Mouse (Mus musculus): ENCODE data around the gene Poldip2. TPM values are rescaled to one million over a fixed set of nuclear protein-coding genes. Genes with fewer than 3 reads are reported as not detected.

Gene Poldip2
- polyA plus RNA-seq, 1 experiment from 2014 or later, result 182 TPM

- no peak; the same call in 1 of the 2 replicates for ATAC-seq (ENCODE audit: insufficient number of reproducible peaks, insufficient read depth, low FRiP score, low TSS enrichment, low read depth)
- Histone ChIP-seq H3K4me3 (no peak overlapping the region), H3K9me3 (no peaks in the 10 kb centered on the region), H3K4me1 (no peaks in the 10 kb centered on the region), H3K27me3 (peaks cover 13% of the 10 kb centered on the region), H3K9ac (no peak overlapping the region), H3K4me2 (no peak overlapping the region), H3K36me3 (peaks cover 37% of the 10 kb centered on the region), H3K27ac (no peak overlapping the region)
- whole genome bisulfite sequencing, result 72% methylated on average over 3 of the region's 3 CpGs
Observed at GRCm38 (mm10) chr11:78505430-78505829, 6.6 kb upstream of the Poldip2 start.

GRCm38 (mm10) chr11:78509148-78509547 is 2.8 kb upstream of the Poldip2 start:
- WGBS, result 79% methylated on average over 5 of the region's 5 CpGs

GRCm38 (mm10) chr11:78513106-78513790 is 1.3 kb downstream of the Poldip2 start:
- peak overlapping the region; percentile 77 for H3K4me3 ChIP-seq
- no peaks in the 10 kb centered on the region for H3K9me3 ChIP-seq
- ATAC-seq (ENCODE audit: insufficient number of reproducible peaks, insufficient read depth, low FRiP score, low TSS enrichment, low read depth), result no peak

More at GRCm38 (mm10) chr11:78509148-78509547, 2.8 kb upstream of the Poldip2 start:
- ATAC-seq (ENCODE audit: insufficient number of reproducible peaks, insufficient read depth, low FRiP score, low TSS enrichment, low read depth), result no peak
- Histone ChIP-seq H3K9me3 (no peaks in the 10 kb centered on the region), H3K4me3 (no peak overlapping the region), H3K36me3 (peaks cover 42% of the 10 kb centered on the region), H3K4me1 (peaks cover 19% of the 10 kb centered on the region), H3K9ac (no peak overlapping the region), H3K27me3 (no peaks in the 10 kb centered on the region), H3K27ac (no peak overlapping the region), H3K4me2 (no peak overlapping the region)

GRCm38 (mm10) chr11:78515549-78516325 is 3.7 kb downstream of the Poldip2 start:
- no peak for ATAC-seq (ENCODE audit: insufficient number of reproducible peaks, insufficient read depth, low FRiP score, low TSS enrichment, low read depth)
- Histone ChIP-seq H3K27me3 (no peaks in the 10 kb centered on the region), H3K4me2 (no peak overlapping the region), H3K4me3 (no peak overlapping the region), H3K9ac (no peak overlapping the region), H3K36me3 (peaks cover 65% of the 10 kb centered on the region), H3K27ac (no peak overlapping the region), H3K9me3 (no peaks in the 10 kb centered on the region), H3K4me1 (peaks cover 19% of the 10 kb centered on the region)
- 55% methylated on average over 2 of the region's 2 CpGs for WGBS

More at GRCm38 (mm10) chr11:78513106-78513790, 1.3 kb downstream of the Poldip2 start:
- Histone ChIP-seq H3K4me1 (peaks cover 19% of the 10 kb centered on the region), H3K36me3 (peaks cover 59% of the 10 kb centered on the region), H3K4me2 (peak overlapping the region; percentile 91), H3K27ac (no peak overlapping the region), H3K9ac (peak overlapping the region; percentile 94), H3K27me3 (no peaks in the 10 kb centered on the region)
- WGBS, result 70% methylated on average over 3 of the region's 3 CpGs

- Histone ChIP-seq H3K27ac (no peak overlapping the region), H3K36me3 (peaks cover 94% of the 10 kb centered on the region), H3K4me1 (0 out of 2 replicates have a peak, but pooled peaks cover under 1% of the 10 kb centered on the region), H3K27me3 (no peaks in the 10 kb centered on the region), H3K9ac (no peak overlapping the region), H3K9me3 (no peaks in the 10 kb centered on the region), H3K4me2 (no peak overlapping the region), H3K4me3 (no peak overlapping the region)
- no peak for ATAC-seq (ENCODE audit: insufficient number of reproducible peaks, insufficient read depth, low FRiP score, low TSS enrichment, low read depth)
- WGBS, result 93% methylated on average over 10 of the region's 10 CpGs
Observed at GRCm38 (mm10) chr11:78518931-78519330, 6.9 kb downstream of the Poldip2 start.

- no peak overlapping the region for H3K4me2 ChIP-seq
- no peak for ATAC-seq (ENCODE audit: insufficient number of reproducible peaks, insufficient read depth, low FRiP score, low TSS enrichment, low read depth)
- 96% methylated on average over 3 of the region's 3 CpGs for WGBS
- peaks cover 94% of the 10 kb centered on the region for H3K36me3 ChIP-seq
- no peaks in the 10 kb centered on the region for H3K27me3 ChIP-seq
- H3K9me3 ChIP-seq, result no peaks in the 10 kb centered on the region
- H3K9ac ChIP-seq, result no peak overlapping the region
- no peak overlapping the region for H3K27ac ChIP-seq
- H3K4me1 ChIP-seq, result no peaks in the 10 kb centered on the region
- H3K4me3 ChIP-seq, result no peak overlapping the region
Observed at GRCm38 (mm10) chr11:78521880-78522279, 9.9 kb downstream of the Poldip2 start.

GRCm38 (mm10) chr11:78522481-78522997 is 10.5 kb downstream of the Poldip2 start:
- peaks cover 98% of the 10 kb centered on the region for H3K36me3 ChIP-seq
- no peak overlapping the region for H3K4me2 ChIP-seq
- WGBS, result 93% methylated on average over 1 of the region's 1 CpGs

GRCm38 (mm10) chr11:78523241-78523955 is 11.4 kb downstream of the Poldip2 start:
- no peak for ATAC-seq (ENCODE audit: insufficient number of reproducible peaks, insufficient read depth, low FRiP score, low TSS enrichment, low read depth)
- Histone ChIP-seq H3K4me1 (no peaks in the 10 kb centered on the region), H3K9me3 (no peaks in the 10 kb centered on the region), H3K4me2 (no peak overlapping the region), H3K27ac (no peak overlapping the region), H3K9ac (no peak overlapping the region), H3K36me3 (peaks cover 98% of the 10 kb centered on the region), H3K27me3 (no peaks in the 10 kb centered on the region), H3K4me3 (no peak overlapping the region)
- 89% methylated on average over 9 of the region's 9 CpGs for WGBS

More at GRCm38 (mm10) chr11:78522481-78522997, 10.5 kb downstream of the Poldip2 start:
- no peak overlapping the region for H3K27ac ChIP-seq
- H3K4me3 ChIP-seq, result no peak overlapping the region; the same call in 1 of the 2 replicates
- H3K9me3 ChIP-seq, result no peaks in the 10 kb centered on the region
- H3K9ac ChIP-seq, result no peak overlapping the region
- ATAC-seq (ENCODE audit: insufficient number of reproducible peaks, insufficient read depth, low FRiP score, low TSS enrichment, low read depth), result no peak
- H3K4me1 ChIP-seq, result no peaks in the 10 kb centered on the region
- no peaks in the 10 kb centered on the region for H3K27me3 ChIP-seq

- Histone ChIP-seq H3K36me3 (peaks cover 99% of the 10 kb centered on the region), H3K27ac (no peak overlapping the region), H3K9ac (no peak overlapping the region), H3K4me3 (no peak overlapping the region), H3K4me2 (no peak overlapping the region), H3K27me3 (no peaks in the 10 kb centered on the region), H3K4me1 (no peaks in the 10 kb centered on the region), H3K9me3 (no peaks in the 10 kb centered on the region)
- 82% methylated on average over 2 of the region's 2 CpGs for WGBS
- ATAC-seq (ENCODE audit: insufficient number of reproducible peaks, insufficient read depth, low FRiP score, low TSS enrichment, low read depth), result no peak
Observed at GRCm38 (mm10) chr11:78524838-78525237, 12.8 kb downstream of the Poldip2 start.

GRCm38 (mm10) chr11:78528714-78529113 is 16.7 kb downstream of the Poldip2 start:
- no peak overlapping the region for H3K27ac ChIP-seq
- no peak for ATAC-seq (ENCODE audit: insufficient number of reproducible peaks, insufficient read depth, low FRiP score, low TSS enrichment, low read depth)
- H3K27me3 ChIP-seq, result no peaks in the 10 kb centered on the region
- WGBS, result 88% methylated on average over 9 of the region's 9 CpGs
- no peaks in the 10 kb centered on the region for H3K4me1 ChIP-seq
- no peak overlapping the region for H3K9ac ChIP-seq
- no peaks in the 10 kb centered on the region for H3K9me3 ChIP-seq
- no peak overlapping the region for H3K4me3 ChIP-seq
- peaks cover 75% of the 10 kb centered on the region for H3K36me3 ChIP-seq
- no peak overlapping the region for H3K4me2 ChIP-seq

GRCm38 (mm10) chr11:78530001-78530400 is 18.0 kb downstream of the Poldip2 start:
- H3K27me3 ChIP-seq, result no peaks in the 10 kb centered on the region
- ATAC-seq (ENCODE audit: insufficient number of reproducible peaks, insufficient read depth, low FRiP score, low TSS enrichment, low read depth), result no peak
- H3K36me3 ChIP-seq, result peaks cover 62% of the 10 kb centered on the region
- H3K9me3 ChIP-seq, result no peaks in the 10 kb centered on the region
- no peak overlapping the region for H3K4me2 ChIP-seq
- peaks cover 8% of the 10 kb centered on the region for H3K4me1 ChIP-seq
- H3K4me3 ChIP-seq, result no peak overlapping the region
- H3K9ac ChIP-seq, result no peak overlapping the region
- 88% methylated on average over 12 of the region's 12 CpGs for WGBS
- H3K27ac ChIP-seq, result no peak overlapping the region

Measured in embryonic facial prominence, embryonic 13.5 days (tissue).